ENCODE assay signal across 9 mouse cellular contexts in genomic region chr15:83037755-83038483, GRCm38 (mm10). TPM values are rescaled to one million over a fixed set of nuclear protein-coding genes. Genes with fewer than 3 reads are reported as not detected.
DNase-seq lines count a peak whose midpoint lies in the region; TF ChIP-seq lines count a peak whose summit lies in the region.
"Had no signal": no experiment of that assay in that cellular context is flagged by ENCODE, and none has a peak within 500 bp of the region (broad histone marks: within the 10 kb centered on the region; RNA-seq: fewer than 3 reads in every experiment).

No protein-coding gene starts in this region.

- peak; percentile 98 for TF ChIP-seq CTCF in bone marrow, adult 2 months (IDR thresholded peaks at IDR 0.05; ENCODE audit: control insufficient read depth, insufficient read depth, low read length)
- TF ChIP-seq CTCF in embryonic fibroblast, embryonic 13.5 days (IDR thresholded peaks at IDR 0.05; ENCODE audit: borderline replicate concordance, insufficient read depth, low read length): peak; percentile 91

- TF ChIP-seq POLR2A in bone marrow, adult 2 months (IDR thresholded peaks at IDR 0.05; ENCODE audit: borderline replicate concordance, control insufficient read depth, low read depth, low read length): no peak
- no peak for TF ChIP-seq POLR2A in embryonic fibroblast, embryonic 13.5 days (IDR thresholded peaks at IDR 0.05; ENCODE audit: low read depth, low read length)

- WGBS in bone marrow, adult 2 months: 4% methylated on average over 8 of the region's 8 CpGs
- WGBS in heart, embryonic 10.5 days: 5% methylated on average over 8 of the region's 8 CpGs

- peaks cover 7% of the 10 kb centered on the region for H3K4me1 ChIP-seq in bone marrow, adult 2 months (ENCODE audit: control insufficient read depth, insufficient read depth, low read length)
- no peaks in the 10 kb centered on the region for H3K4me1 ChIP-seq in embryonic fibroblast, embryonic 13.5 days (ENCODE audit: control insufficient read depth, insufficient read depth, low read length)
- peaks cover 44% of the 10 kb centered on the region for H3K4me1 ChIP-seq in heart, embryonic 10.5 days

- no peak overlapping the region for H3K27ac ChIP-seq in bone marrow, adult 2 months (ENCODE audit: control insufficient read depth, insufficient read depth, low read depth, low read length, poor library complexity)
- no peak overlapping the region for H3K27ac ChIP-seq in embryonic fibroblast, embryonic 13.5 days (ENCODE audit: insufficient read depth, low read length)
- H3K27ac ChIP-seq in heart, embryonic 10.5 days: 0 out of 2 replicates have a peak overlapping the region, but pooled peaks have one; percentile 8
- H3K27ac ChIP-seq: liver, embryonic 15.5 days had no signal

- H3K36me3 ChIP-seq in heart, embryonic 10.5 days: no peaks in the 10 kb centered on the region
- H3K36me3 ChIP-seq: liver, embryonic 15.5 days had no signal

- H3K27me3 ChIP-seq in heart, embryonic 10.5 days (ENCODE audit: insufficient read depth, poor library complexity, severe bottlenecking): peaks cover 51% of the 10 kb centered on the region

- DNase-seq in CD8-positive naive resting alpha-beta T cell, adult 2 months (ENCODE audit: low read depth in 2 of 2, low spot score in 2 of 2): peak; percentile 82 to 87
- DNase-seq in heart, embryonic 10.5 days (ENCODE audit: low spot score): peak; percentile 89
- peak; percentile 91 to 95 for DNase-seq in kidney, postnatal 25 days
- DNase-seq in lung, adult 18-20 months: peak; percentile 87 to 90
- DNase-seq in retina, embryonic 14.5 days (ENCODE audit: low spot score): peak; percentile 92
- DNase-seq in thymus, postnatal 36 days: peak; percentile 84 to 90

- H3K4me3 ChIP-seq in bone marrow, adult 2 months (replicated peaks; ENCODE audit: control insufficient read depth, low read depth, low read length): no peak overlapping the region
- H3K4me3 ChIP-seq in embryonic fibroblast, embryonic 13.5 days (ENCODE audit: insufficient read depth, low read length): no peak overlapping the region
- H3K4me3 ChIP-seq in heart, embryonic 10.5 days: no peak overlapping the region
- H3K4me3 ChIP-seq: liver, embryonic 15.5 days had no signal

- H3K9me3 ChIP-seq in heart, embryonic 10.5 days: no peaks in the 10 kb centered on the region
- H3K9me3 ChIP-seq: liver, embryonic 15.5 days had no signal

RNA-seq across cellular contexts. Expression of gene Nfam1, which starts 4.8 kb away (rescaled TPM):
- 26.4 and 69.6 TPM in 2 replicates for polyA plus RNA-seq in bone marrow, adult 2 months (2011; ENCODE audit: insufficient read depth, insufficient read length, low replicate concordance, missing spikeins)
- 0.70 TPM in 1 of 2 replicates, not detected in the other for polyA plus RNA-seq in embryonic fibroblast, embryonic 13.5 days (2011; ENCODE audit: insufficient read length, low read depth, missing spikeins)
- polyA plus RNA-seq in heart, embryonic 10.5 days (2016; fragmentation: Nextera tagmentation; extraction: Ambion mirVana): 2.0 and 3.4 TPM in 2 replicates

RNA-seq across cellular contexts. Expression of gene Tcf20, which starts 50.2 kb away (rescaled TPM):
- 13.8 and 26.4 TPM in 2 replicates for polyA plus RNA-seq in bone marrow, adult 2 months (2011; ENCODE audit: insufficient read depth, insufficient read length, low replicate concordance, missing spikeins)
- polyA plus RNA-seq in embryonic fibroblast, embryonic 13.5 days (2011; ENCODE audit: insufficient read length, low read depth, missing spikeins): 53.6 and 56.9 TPM in 2 replicates
- polyA plus RNA-seq in heart, embryonic 10.5 days (2016; fragmentation: Nextera tagmentation; extraction: Ambion mirVana): 4.0 and 6.0 TPM in 2 replicates

RNA-seq across cellular contexts. Expression of gene Serhl, which starts 51.4 kb away (rescaled TPM):
- 22.8 and 31.5 TPM in 2 replicates for polyA plus RNA-seq in bone marrow, adult 2 months (2011; ENCODE audit: insufficient read depth, insufficient read length, low replicate concordance, missing spikeins)
- polyA plus RNA-seq in embryonic fibroblast, embryonic 13.5 days (2011; ENCODE audit: insufficient read length, low read depth, missing spikeins): 25.1 and 31.2 TPM in 2 replicates
- 57.6 and 75.6 TPM in 2 replicates for polyA plus RNA-seq in heart, embryonic 10.5 days (2016; fragmentation: Nextera tagmentation; extraction: Ambion mirVana)
